ENCODE assay signal across 7 mouse cellular contexts in genomic region chr9:56997206-56997605, GRCm38 (mm10). TPM values are rescaled to one million over a fixed set of nuclear protein-coding genes. Genes with fewer than 3 reads are reported as not detected.
DNase-seq lines count a peak whose midpoint lies in the region; ATAC-seq and TF ChIP-seq lines count a peak whose summit lies in the region.
"Not testable (repeated sequence)": the region's sequence is repeated elsewhere in the genome, so short reads cannot be mapped to it uniquely, and the experiment has no call there.

No protein-coding gene starts in this region.

- WGBS in heart, embryonic 13.5 days, result 70% methylated on average over 1 of the region's 1 CpGs
- WGBS in kidney, adult 2 months, result 88% methylated on average over 1 of the region's 1 CpGs
- WGBS in limb, embryonic 12.5 days, result 95% methylated on average over 1 of the region's 1 CpGs
- WGBS in neural tube, embryonic 15.5 days, result 88% methylated on average over 1 of the region's 1 CpGs

- TF ChIP-seq POLR2A in kidney, adult 2 months (IDR thresholded peaks at IDR 0.05; ENCODE audit: low read depth, low read length), result not testable (repeated sequence)

- H3K9me3 ChIP-seq in ES-E14 (ENCODE audit: control insufficient read depth, insufficient read depth, low read depth, low read length); heart, embryonic 13.5 days; limb, embryonic 12.5 days; neural tube, embryonic 15.5 days (replicated peaks): not testable (repeated sequence)

- 0 out of 2 replicates have a peak overlapping the region, but pooled peaks have one; percentile 74 for H3K4me2 ChIP-seq in heart, embryonic 13.5 days
- peak overlapping the region; percentile 64; the same call in 1 of the 2 replicates for H3K4me2 ChIP-seq in limb, embryonic 12.5 days
- peak overlapping the region; percentile 67 for H3K4me2 ChIP-seq in neural tube, embryonic 15.5 days

- not testable (repeated sequence) for TF ChIP-seq CTCF in kidney, adult 2 months (conservative IDR thresholded peaks at IDR 0.05; ENCODE audit: insufficient read depth, insufficient read length, low read depth, low read length)

- H3K9ac ChIP-seq in ES-E14 (ENCODE audit: insufficient read depth, low read depth, low read length, poor library complexity, severe bottlenecking); heart, embryonic 13.5 days; limb, embryonic 12.5 days (replicated peaks); neural tube, embryonic 15.5 days (replicated peaks): not testable (repeated sequence)

- not testable (repeated sequence) for H3K4me1 ChIP-seq in ES-E14 (ENCODE audit: control insufficient read depth in 2 of 2, insufficient read depth in 2 of 2, low read length in 2 of 2, poor library complexity in 1 of 2); kidney, adult 2 months (ENCODE audit: control insufficient read depth, insufficient read depth, low read length); limb, embryonic 12.5 days (replicated peaks)
- peaks cover 21% of the 10 kb centered on the region for H3K4me1 ChIP-seq in heart, embryonic 13.5 days
- H3K4me1 ChIP-seq in neural tube, embryonic 15.5 days, result peaks cover 19% of the 10 kb centered on the region

- not testable (repeated sequence) for DNase-seq in ES-E14 (ENCODE audit: low read depth, low spot score)
- peak; percentile 77 for DNase-seq in adrenal gland, postnatal 14 days
- peak; percentile 30 to 57 for DNase-seq in cerebellum, postnatal 14 days
- peak; percentile 69 for DNase-seq in kidney, adult 2 months

- H3K27me3 ChIP-seq in heart, embryonic 13.5 days (replicated peaks); kidney, adult 2 months (replicated peaks; ENCODE audit: control insufficient read depth, insufficient read depth, low read length); limb, embryonic 12.5 days; neural tube, embryonic 15.5 days (replicated peaks): not testable (repeated sequence)

- not testable (repeated sequence) for H3K4me3 ChIP-seq in ES-E14 (ENCODE audit: insufficient read depth in 1 of 2, low read depth in 1 of 2, low read length in 2 of 2, poor library complexity in 1 of 2, severe bottlenecking in 1 of 2); heart, embryonic 13.5 days; kidney, adult 2 months (ENCODE audit: insufficient read depth, low read depth, low read length); limb, embryonic 12.5 days (replicated peaks)
- H3K4me3 ChIP-seq in neural tube, embryonic 15.5 days (replicated peaks), result peak overlapping the region; percentile 82; the same call in 1 of the 2 replicates

- H3K36me3 ChIP-seq in ES-E14 (ENCODE audit: control insufficient read depth, insufficient read depth, low read length, poor library complexity, severe bottlenecking); heart, embryonic 13.5 days; kidney, adult 2 months (ENCODE audit: control insufficient read depth, insufficient read depth, low read length); limb, embryonic 12.5 days; neural tube, embryonic 15.5 days: not testable (repeated sequence)

- in situ Hi-C loops in ES-E14 (cut with MboI; ENCODE audit: low sequenced_read_pairs in 2 of 2, unreplicated experiment in 2 of 2), result not testable (repeated sequence)

- not testable (repeated sequence) for ATAC-seq in heart, embryonic 13.5 days (ENCODE audit: extremely low read depth, insufficient number of reproducible peaks, low FRiP score, low TSS enrichment); limb, embryonic 12.5 days (ENCODE audit: insufficient number of reproducible peaks, insufficient read depth, low FRiP score, low TSS enrichment, low read depth); neural tube, embryonic 15.5 days (ENCODE audit: low FRiP score)

- H3K27ac ChIP-seq in ES-E14 (ENCODE audit: insufficient read depth, low read depth, low read length, poor library complexity, severe bottlenecking); heart, embryonic 13.5 days (replicated peaks); kidney, adult 2 months (ENCODE audit: insufficient read depth, low read depth, low read length); limb, embryonic 12.5 days; neural tube, embryonic 15.5 days (replicated peaks): not testable (repeated sequence)

TF ChIP-seq in ES-E14, 5 proteins besides CTCF, POLR2A, EP300 and RAD21:
- TF ChIP-seq ZNF384 (IDR thresholded peaks at IDR 0.05; ENCODE audit: low read depth, low read length), result peak; percentile 41; the same call in 1 of the 2 replicates

RNA-seq across cellular contexts. Expression of gene Ptpn9, which starts 2.5 kb away (rescaled TPM):
- 3.0 and 6.8 TPM in 2 replicates for total RNA-seq in ES-E14 (2012; rRNA removed)
- total RNA-seq in adrenal gland, postnatal 14 days (2021), result 39.2 and 43.4 TPM in 2 replicates
- 13.8 and 14.8 TPM in 2 replicates for polyA plus RNA-seq in heart, embryonic 13.5 days (2015; fragmentation: Nextera tagmentation; extraction: Ambion mirVana)
- 20.7 and 26.6 TPM in 2 replicates for polyA plus RNA-seq in kidney, adult 2 months (2012; rRNA removed)
- 39.2 and 41.7 TPM in 2 replicates for polyA plus RNA-seq in limb, embryonic 12.5 days (2016; fragmentation: Nextera tagmentation; extraction: Ambion mirVana)
- polyA plus RNA-seq in neural tube, embryonic 15.5 days (2015; fragmentation: Nextera tagmentation; extraction: Ambion mirVana), result 23.8 and 24.9 TPM in 2 replicates

RNA-seq across cellular contexts. Expression of gene Snupn, which starts 46.5 kb away (rescaled TPM):
- total RNA-seq in ES-E14 (2012; rRNA removed), result 16.4 and 18.2 TPM in 2 replicates
- 12.5 and 13.3 TPM in 2 replicates for total RNA-seq in adrenal gland, postnatal 14 days (2021)
- polyA plus RNA-seq in heart, embryonic 13.5 days (2015; fragmentation: Nextera tagmentation; extraction: Ambion mirVana), result 17.4 and 17.8 TPM in 2 replicates
- polyA plus RNA-seq in kidney, adult 2 months (2012; rRNA removed), result 6.5 and 7.7 TPM in 2 replicates
- polyA plus RNA-seq in limb, embryonic 12.5 days (2016; fragmentation: Nextera tagmentation; extraction: Ambion mirVana), result 27.1 and 29.2 TPM in 2 replicates
- 28.3 and 29.6 TPM in 2 replicates for polyA plus RNA-seq in neural tube, embryonic 15.5 days (2015; fragmentation: Nextera tagmentation; extraction: Ambion mirVana)

RNA-seq across cellular contexts. Expression of gene Imp3, which starts 59.9 kb away (rescaled TPM):
- total RNA-seq in ES-E14 (2012; rRNA removed), result 106 and 108 TPM in 2 replicates
- 76.4 and 88.5 TPM in 2 replicates for total RNA-seq in adrenal gland, postnatal 14 days (2021)
- 61.8 and 63.2 TPM in 2 replicates for polyA plus RNA-seq in heart, embryonic 13.5 days (2015; fragmentation: Nextera tagmentation; extraction: Ambion mirVana)
- 151 and 189 TPM in 2 replicates for polyA plus RNA-seq in kidney, adult 2 months (2012; rRNA removed)
- 77.9 and 80.1 TPM in 2 replicates for polyA plus RNA-seq in limb, embryonic 12.5 days (2016; fragmentation: Nextera tagmentation; extraction: Ambion mirVana)
- 73.7 and 77.5 TPM in 2 replicates for polyA plus RNA-seq in neural tube, embryonic 15.5 days (2015; fragmentation: Nextera tagmentation; extraction: Ambion mirVana)
